Mouse (Mus musculus) heart, adult 2 months (tissue): ENCODE data around the gene Xrcc4.

Experiments used
- CTCF ChIP-seq: fragments of 200-600 bp; IDR thresholded peaks from 2 replicates; pipeline ENCODE4 v1.8.1; 2022; ENCODE audit warnings: antibody characterized with exemption, mild to moderate bottlenecking, moderate library complexity
- EP300 ChIP-seq: fragments of 200-500 bp; IDR thresholded peaks from 2 replicates; pipeline ENCODE4 v1.6.1; 2011; ENCODE audit warnings: low read depth, low read length, control low read depth; ENCODE audit not compliant: insufficient read depth
- POLR2A ChIP-seq: fragments of 200-500 bp; IDR thresholded peaks from 2 replicates; pipeline ENCODE4 v1.6.1; 2011; ENCODE audit warnings: mild to moderate bottlenecking, low read depth, low read length, control low read depth; ENCODE audit not compliant: insufficient read depth

- TF ChIP-seq CTCF (no peak), POLR2A (no peak), EP300 (no peak)
Measured at GRCm38 (mm10) chr13:89828429-89828970, 260.9 kb downstream of the Xrcc4 start.
